Mouse (Mus musculus): ENCODE measurements around the gene Gm10382. TPM values are rescaled to one million over a fixed set of nuclear protein-coding genes. Genes with fewer than 3 reads are reported as not detected.

Gene Gm10382
- polyA plus RNA-seq (2017; shearing (Covaris generic)): 4.5 TPM

GRCm38 (mm10) chr5:125389131-125389578 lies at the start of gene Gm10382:
Gm10382 (plus strand) TSS chr5:125389322.

GRCm38 (mm10) chr5:125340547-125341262 lies 48.4 kb upstream of the Gm10382 start, which contains the start of gene Scarb1:
Scarb1 (minus strand) TSS chr5:125341094.

GRCm38 (mm10) chr5:125389579-125390441 lies 688 bp downstream of the Gm10382 start, which contains the start of gene Ubc:
Ubc (minus strand) TSS chr5:125390202.

GRCm38 (mm10) chr5:125433793-125434337 lies 44.7 kb downstream of the Gm10382 start, which contains the start of gene Dhx37:
Dhx37 (minus strand) TSS chr5:125434121.

Other genes with a start within 250 kb of the Gm10382 start
- 8.6 TPM for gene Ncor2, start 210.1 kb upstream of the Gm10382 start, polyA plus RNA-seq (2017; shearing (Covaris generic))
- 18.9 TPM for gene Scarb1, start 48.2 kb upstream of the Gm10382 start, polyA plus RNA-seq (2017; shearing (Covaris generic))
- gene Ubc, start 880 bp downstream of the Gm10382 start, polyA plus RNA-seq (2017; shearing (Covaris generic)): 1,298 TPM
- gene Dhx37, start 44.8 kb downstream of the Gm10382 start, polyA plus RNA-seq (2017; shearing (Covaris generic)): 21.3 TPM
- gene Bri3bp, start 52.2 kb downstream of the Gm10382 start, polyA plus RNA-seq (2017; shearing (Covaris generic)): 6.9 TPM
- 53.4 TPM for gene Aacs, start 86.5 kb downstream of the Gm10382 start, polyA plus RNA-seq (2017; shearing (Covaris generic))
- gene Tmem132b, start 142.5 kb downstream of the Gm10382 start, polyA plus RNA-seq (2017; shearing (Covaris generic)): 0.32 TPM

All from activated CD4-positive, CD25-positive, alpha-beta regulatory T cell, adult 9 weeks (primary cell).